Mouse (Mus musculus) kidney, adult 9 months (tissue): ENCODE data around the gene Dusp13.

Experiments
- DNase-seq: peaks from one replicate; pipeline ENCODE4 v3.0.0; 2022

The Dusp13 gene

GRCm38 (mm10) chr14:21750881-21751542 lies at the start of gene Dusp13:
TSS of gene Dusp13 (minus strand) at chr14:21751181.
- peak; percentile 79 for DNase-seq

GRCm38 (mm10) chr14:21800641-21801040 lies 49.7 kb upstream of the Dusp13 start:
- DNase-seq: no peak

- DNase-seq: no peak
Observed at GRCm38 (mm10) chr14:21792250-21792649, 41.3 kb upstream of the Dusp13 start.

- no peak for DNase-seq
Observed at GRCm38 (mm10) chr14:21791722-21792121, 40.7 kb upstream of the Dusp13 start.

- DNase-seq: peak; percentile 40
Observed at GRCm38 (mm10) chr14:21790585-21791251, 39.7 kb upstream of the Dusp13 start.

- no peak for DNase-seq
Observed at GRCm38 (mm10) chr14:21788121-21788520, 37.1 kb upstream of the Dusp13 start.

GRCm38 (mm10) chr14:21787374-21787773 lies 36.4 kb upstream of the Dusp13 start:
- DNase-seq: peak; percentile 65

- peak; percentile 87 for DNase-seq
Observed at GRCm38 (mm10) chr14:21786500-21786899, 35.5 kb upstream of the Dusp13 start.

GRCm38 (mm10) chr14:21776201-21776600 lies 25.2 kb upstream of the Dusp13 start:
- DNase-seq: peak; percentile 50

- DNase-seq: peak; percentile 49
Observed at GRCm38 (mm10) chr14:21773946-21774345, 23.0 kb upstream of the Dusp13 start.

GRCm38 (mm10) chr14:21772506-21773281 lies 21.7 kb upstream of the Dusp13 start:
- DNase-seq: no peak

GRCm38 (mm10) chr14:21766398-21766958 lies 15.5 kb upstream of the Dusp13 start:
- no peak for DNase-seq

- no peak for DNase-seq
Observed at GRCm38 (mm10) chr14:21765754-21766397, 14.9 kb upstream of the Dusp13 start.

GRCm38 (mm10) chr14:21764646-21765045 lies 13.7 kb upstream of the Dusp13 start:
- no peak for DNase-seq

- DNase-seq: no peak
Observed at GRCm38 (mm10) chr14:21763736-21764135, 12.8 kb upstream of the Dusp13 start.

- DNase-seq: no peak
Observed at GRCm38 (mm10) chr14:21761560-21761959, 10.6 kb upstream of the Dusp13 start.

GRCm38 (mm10) chr14:21753367-21753766 lies 2.4 kb upstream of the Dusp13 start:
- DNase-seq: no peak

- DNase-seq: peak; percentile 65
Observed at GRCm38 (mm10) chr14:21752411-21752810, 1.4 kb upstream of the Dusp13 start.

GRCm38 (mm10) chr14:21750008-21750880 lies 737 bp downstream of the Dusp13 start, which contains the start of gene Samd8:
TSS of gene Samd8 (plus strand) at chr14:21750531.
- DNase-seq: peak; percentile 84

GRCm38 (mm10) chr14:21748142-21748870 lies 2.7 kb downstream of the Dusp13 start:
- DNase-seq: peak; percentile 64
